In the genomic region with DNA sequence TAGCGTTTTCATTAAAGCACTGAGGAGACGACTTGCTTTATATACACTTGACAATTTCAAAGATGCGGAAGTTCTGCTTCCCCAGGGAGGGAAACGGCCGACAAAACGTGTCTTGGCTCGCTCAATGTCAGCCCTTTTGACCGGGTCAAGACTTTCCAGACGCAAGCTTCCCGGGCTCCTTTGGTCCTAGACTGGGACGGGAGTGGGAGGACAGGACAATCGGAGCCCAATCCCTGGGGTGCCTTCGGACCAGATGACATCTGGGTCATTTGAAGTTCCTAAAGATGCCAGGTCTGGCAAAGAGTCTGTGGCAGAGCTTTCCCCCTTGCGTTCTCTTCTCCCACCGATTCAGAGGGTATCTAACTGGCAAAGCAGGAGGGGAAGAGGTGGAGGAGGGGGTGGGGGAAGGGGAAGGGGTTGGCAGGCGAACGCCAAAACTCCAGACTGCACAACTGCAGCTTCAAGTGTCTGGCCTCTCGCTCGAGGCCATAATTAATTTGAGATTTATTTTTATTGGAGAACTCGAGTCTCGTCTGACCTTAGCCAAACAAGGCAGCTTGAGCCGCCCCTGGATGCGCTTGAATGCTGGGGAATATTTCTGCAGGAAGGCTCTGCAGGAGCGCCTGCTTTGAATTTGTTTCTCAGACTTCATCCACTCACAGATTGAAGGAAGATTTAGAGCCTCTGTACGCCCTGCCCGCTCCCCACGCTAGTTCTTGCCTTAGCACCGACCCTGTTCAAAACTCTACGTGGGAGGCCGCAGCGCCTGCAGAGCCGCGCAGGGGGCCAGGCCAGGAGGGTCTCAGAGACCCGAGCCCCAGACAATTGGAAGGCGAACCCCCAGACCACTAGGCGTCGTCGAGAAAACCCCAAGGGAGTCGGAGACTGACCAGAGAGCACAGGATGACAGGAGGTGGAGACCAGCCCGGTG, we compare ENCODE assay signal across 8 mouse cellular contexts. TPM values are rescaled to one million over a fixed set of nuclear protein-coding genes. Genes with fewer than 3 reads are reported as not detected.
DNase-seq lines count a peak whose midpoint lies in the region; ATAC-seq and TF ChIP-seq lines count a peak whose summit lies in the region.

No protein-coding gene starts in this region.

- peaks cover 50% of the 10 kb centered on the region for H3K4me1 ChIP-seq in heart, embryonic 15.5 days (replicated peaks)
- H3K4me1 ChIP-seq in kidney, postnatal 0 days (replicated peaks; ENCODE audit: insufficient read depth, low read length), result peaks cover 43% of the 10 kb centered on the region
- H3K4me1 ChIP-seq in midbrain, embryonic 12.5 days, result peaks cover 45% of the 10 kb centered on the region

- no peak for DNase-seq in left cerebral cortex, adult 2 months (ENCODE audit: extremely low spot score in 1 of 2, low spot score in 2 of 2)
- DNase-seq in left cerebral cortex, postnatal 36 days (ENCODE audit: low spot score in 2 of 2), result no peak
- peak; percentile 88 for DNase-seq in kidney, postnatal 0 days (ENCODE audit: low spot score)
- DNase-seq in ovary, postnatal 36 days (ENCODE audit: low spot score), result no peak
- no peak for DNase-seq in left cerebral cortex, adult 8-10 months (ENCODE audit: low spot score in 2 of 2)
- no peak for DNase-seq in thymus, postnatal 36 days

- H3K27me3 ChIP-seq in heart, embryonic 15.5 days, result peaks cover 62% of the 10 kb centered on the region
- peaks cover 15% of the 10 kb centered on the region; the same call in 1 of the 2 replicates for H3K27me3 ChIP-seq in kidney, postnatal 0 days (ENCODE audit: insufficient read depth, low read length)
- H3K27me3 ChIP-seq in midbrain, embryonic 12.5 days, result peaks cover 99% of the 10 kb centered on the region

- H3K36me3 ChIP-seq in heart, embryonic 15.5 days, result no peaks in the 10 kb centered on the region
- no peaks in the 10 kb centered on the region for H3K36me3 ChIP-seq in kidney, postnatal 0 days (ENCODE audit: insufficient read depth, low read length)
- no peaks in the 10 kb centered on the region for H3K36me3 ChIP-seq in midbrain, embryonic 12.5 days

- peak overlapping the region; percentile 42 for H3K4me2 ChIP-seq in heart, embryonic 15.5 days
- H3K4me2 ChIP-seq in kidney, postnatal 0 days (ENCODE audit: low read length), result peak overlapping the region; percentile 92
- peak overlapping the region; percentile 30 for H3K4me2 ChIP-seq in midbrain, embryonic 12.5 days (replicated peaks)

- ATAC-seq in heart, embryonic 15.5 days (replicated peaks; ENCODE audit: insufficient number of reproducible peaks, insufficient read depth, low FRiP score, low read depth), result no peak
- ATAC-seq in kidney, postnatal 0 days (replicated peaks; ENCODE audit: low FRiP score, low read depth), result no peak; the same call in 1 of the 2 replicates
- no peak for ATAC-seq in midbrain, embryonic 12.5 days (ENCODE audit: low FRiP score, low read depth)

- intact Hi-C loops in left cerebral cortex, adult 2 months (cut with DNase I), result no loop called here
- intact Hi-C loops in left cerebral cortex, postnatal 36 days (cut with DNase I), result no loop called here

- 7% methylated on average over 40 of the region's 40 CpGs for WGBS in heart, embryonic 15.5 days
- 7% methylated on average over 40 of the region's 40 CpGs for WGBS in kidney, postnatal 0 days
- under 1% methylated on average over 39 of the region's 40 CpGs for WGBS in midbrain, embryonic 12.5 days

- H3K9me3 ChIP-seq in heart, embryonic 15.5 days (replicated peaks), result no peaks in the 10 kb centered on the region
- H3K9me3 ChIP-seq in kidney, postnatal 0 days (replicated peaks; ENCODE audit: low read length), result no peaks in the 10 kb centered on the region
- H3K9me3 ChIP-seq in midbrain, embryonic 12.5 days, result no peaks in the 10 kb centered on the region

- TF ChIP-seq CTCF in left cerebral cortex, adult 2 months (IDR thresholded peaks at IDR 0.05), result no peak
- no peak for TF ChIP-seq CTCF in kidney, postnatal 0 days (IDR thresholded peaks at IDR 0.05; ENCODE audit: low read depth)

- H3K27ac ChIP-seq in left cerebral cortex, adult 2 months, result peak overlapping the region; percentile 55; the same call in 1 of the 2 replicates
- H3K27ac ChIP-seq in heart, embryonic 15.5 days, result peak overlapping the region; percentile 88
- H3K27ac ChIP-seq in kidney, postnatal 0 days, result peak overlapping the region; percentile 71
- H3K27ac ChIP-seq in midbrain, embryonic 12.5 days (replicated peaks), result no peak overlapping the region

- H3K9ac ChIP-seq in heart, embryonic 15.5 days, result no peak overlapping the region
- H3K9ac ChIP-seq in kidney, postnatal 0 days (ENCODE audit: low read depth, low read length), result 0 out of 2 replicates have a peak overlapping the region, but pooled peaks have one; percentile 35
- H3K9ac ChIP-seq in midbrain, embryonic 12.5 days (replicated peaks), result no peak overlapping the region

- no peak overlapping the region for H3K4me3 ChIP-seq in left cerebral cortex, adult 2 months
- H3K4me3 ChIP-seq in heart, embryonic 15.5 days, result peak overlapping the region; percentile 14
- H3K4me3 ChIP-seq in kidney, postnatal 0 days (replicated peaks; ENCODE audit: low read depth, low read length), result peak overlapping the region; percentile 9; the same call in 1 of the 2 replicates
- H3K4me3 ChIP-seq in midbrain, embryonic 12.5 days, result peak overlapping the region; percentile 17

RNA-seq across cellular contexts. Expression of a gene that starts 2.3 kb away (rescaled TPM):
- total RNA-seq in left cerebral cortex, adult 2 months (2021), result 1 to 10 TPM; 3.5 to 5.9 TPM
- 1 to 10 TPM; 5.5 to 7.3 TPM for total RNA-seq in left cerebral cortex, postnatal 36 days (2021)
- polyA plus RNA-seq in heart, embryonic 15.5 days (2015; fragmentation: Nextera tagmentation; extraction: Ambion mirVana), result 20.6 and 21.8 TPM in 2 replicates
- polyA plus RNA-seq in kidney, postnatal 0 days (2015; fragmentation: Nextera tagmentation; extraction: Ambion mirVana), result 21.6 and 23.6 TPM in 2 replicates
- 10.9 and 11.0 TPM in 2 replicates for polyA plus RNA-seq in midbrain, embryonic 12.5 days (2016; fragmentation: Nextera tagmentation; extraction: Ambion mirVana)
- total RNA-seq in left cerebral cortex, adult 8-10 months (2022), result 1 to 10 TPM; 4.2 to 7.7 (median 6.6) TPM

Comparison
In these comparisons a context has a peak if more than half of its experiments do, and no peak if none do; other contexts are left out.
1. H3K4me2 ChIP-seq: peak in every context shown above with its lines; median percentile 92 in kidney, postnatal 0 days; 42 in heart, embryonic 15.5 days; 30 in midbrain, embryonic 12.5 days.